Mouse (Mus musculus) heart, postnatal 25 days (tissue): ENCODE data around the gene Tram2. TPM values are rescaled to one million over a fixed set of nuclear protein-coding genes. Genes with fewer than 3 reads are reported as not detected.

ENCODE experiments used
- DNase-seq: peaks from one replicate; pipeline ENCODE4 v3.0.0; 2022; ENCODE audit warnings: low spot score
- intact Hi-C: fragments of 180-260 bp; cut with DNase I; formaldehyde crosslinking; loops from one replicate; pipeline ENCODE4 v1.15.1; 2025
- total RNA-seq, 2 experiments: library from RNA; stranded (reverse); gene quantifications; 2 replicates each; pipeline ENCODE4 v1.2.3; 2021

The Tram2 gene
- 1 to 10 TPM; 6.9 to 7.4 TPM for total RNA-seq

DNA sequence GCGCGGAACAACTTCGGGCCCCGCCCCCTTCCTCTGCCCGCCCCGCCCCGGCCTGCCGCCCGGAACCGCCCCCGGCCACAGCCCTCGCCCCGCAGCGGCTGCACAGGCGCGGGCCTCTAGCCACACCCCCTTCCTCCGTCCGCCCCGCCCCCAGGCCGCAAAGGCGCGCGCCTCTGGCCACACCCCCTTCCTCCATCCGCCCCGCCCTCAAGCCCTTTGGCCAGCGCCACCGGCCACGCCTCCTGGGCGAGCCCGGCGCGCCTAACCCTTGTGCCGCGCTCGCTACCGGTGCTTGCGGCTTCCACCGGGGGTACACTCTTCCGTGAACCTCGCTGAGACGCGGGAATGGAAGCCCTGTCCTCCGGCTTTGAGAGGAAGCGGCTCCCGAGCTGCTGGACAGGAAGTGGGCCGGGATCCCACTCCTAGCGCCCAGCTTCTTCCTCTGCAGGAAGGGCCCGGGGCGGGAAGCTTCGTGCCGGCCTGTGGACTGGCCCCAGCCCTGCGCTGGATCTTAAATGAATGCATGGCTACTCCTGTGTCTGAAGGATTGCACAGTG is at the start of gene Tram2:
Gene Tram2, minus strand, starts transcription at position 13 of the 557 bp plus-strand sequence.
- intact Hi-C loops = loop anchor here (5.0 kb wide), 3 partner anchors 82 to 257 kb away; partner anchors contain the start of genes Efhc1 and Mcm3

GRCm38 (mm10) chr1:21124713-21125336 is 45.8 kb upstream of the Tram2 start:
- DNase-seq = no peak
- intact Hi-C loops = no loop called here

More for the DNA sequence above, at the start of gene Tram2:
- peak; percentile 80 for DNase-seq

DNA sequence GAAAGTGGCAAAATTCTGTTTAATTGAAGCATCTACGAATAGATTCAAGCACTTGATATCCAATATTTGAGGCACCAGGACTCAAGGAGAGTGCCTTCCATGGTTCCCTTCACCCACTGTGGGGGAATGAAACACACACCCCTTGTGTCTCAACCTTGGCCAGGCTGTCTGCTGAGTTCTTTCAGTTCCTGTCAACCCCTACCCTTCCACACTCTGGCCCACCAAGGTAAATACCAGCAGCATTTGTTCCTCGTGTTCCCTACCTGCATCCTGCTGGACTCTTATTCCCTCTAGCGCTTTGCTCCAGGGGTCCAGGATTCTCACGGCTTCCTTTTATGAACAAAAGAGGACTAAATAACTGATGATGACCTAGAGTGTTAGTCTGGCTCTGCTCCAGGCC is 24.8 kb upstream of the Tram2 start:
- intact Hi-C loops = loop anchor here (2.0 to 5.0 kb wide), 2 partner anchors 59 to 105 kb away; no protein-coding TSS in a partner anchor
- DNase-seq = no peak

DNA sequence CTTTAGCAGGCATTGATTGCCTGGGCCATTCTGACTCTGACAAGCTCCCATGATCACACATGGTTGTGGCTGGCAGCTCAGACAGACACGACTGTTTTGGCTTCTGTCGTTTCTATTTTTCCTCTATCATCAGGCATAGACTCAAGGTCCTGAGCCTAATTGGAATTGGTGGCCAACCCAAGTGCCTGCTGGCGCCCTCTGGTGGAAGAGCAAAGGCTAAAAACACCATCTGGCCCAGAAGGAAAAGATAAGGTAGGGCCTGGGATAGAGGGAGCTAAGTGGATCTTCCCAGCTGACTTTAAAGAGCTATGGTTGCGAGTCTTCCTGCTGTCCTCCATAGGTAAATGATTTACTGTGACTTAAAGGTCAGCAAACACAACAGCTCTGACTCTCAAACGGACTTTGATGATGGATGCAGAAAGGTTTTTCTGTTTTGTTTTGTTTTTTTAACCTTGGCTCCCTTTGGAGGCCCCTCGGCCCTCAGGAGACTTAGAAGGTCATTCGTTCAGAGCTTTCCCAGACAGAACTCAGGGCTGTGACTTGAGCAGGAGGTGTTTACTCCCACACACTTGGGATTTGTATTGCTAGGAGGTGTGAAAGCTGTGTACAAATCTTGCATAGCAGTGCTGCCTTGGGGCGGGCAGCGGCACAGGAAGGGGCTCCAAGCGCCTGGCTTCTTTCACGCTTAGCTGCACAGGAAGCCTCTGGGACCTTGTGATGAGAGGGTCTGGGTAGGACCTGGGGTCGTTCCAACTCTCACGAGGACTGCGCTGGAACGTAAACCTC is 22.4 kb upstream of the Tram2 start:
- DNase-seq = peak; percentile 31
- intact Hi-C loops = loop anchor here (1.0 to 5.0 kb wide), 4 partner anchors 21 to 162 kb away; no protein-coding TSS in a partner anchor

GRCm38 (mm10) chr1:21100726-21101125 is 21.7 kb upstream of the Tram2 start:
- intact Hi-C loops = loop anchor here (1.0 to 5.0 kb wide), 3 partner anchors 20 to 161 kb away; no protein-coding TSS in a partner anchor
- no peak for DNase-seq

GRCm38 (mm10) chr1:21097001-21097989 is 18.3 kb upstream of the Tram2 start:
- no peak for DNase-seq
- intact Hi-C loops = no loop called here

- intact Hi-C loops = no loop called here
Measured at GRCm38 (mm10) chr1:21094644-21095215, 15.7 kb upstream of the Tram2 start.

GRCm38 (mm10) chr1:21089661-21090117 is 10.7 kb upstream of the Tram2 start:
- intact Hi-C loops = no loop called here
- no peak for DNase-seq

More at GRCm38 (mm10) chr1:21094644-21095215, 15.7 kb upstream of the Tram2 start:
- DNase-seq = no peak

GRCm38 (mm10) chr1:21086291-21086690 is 7.3 kb upstream of the Tram2 start:
- intact Hi-C loops = no loop called here
- DNase-seq = no peak

- intact Hi-C loops = loop anchor here (5.0 kb wide), 1 partner anchor 147 kb away; no protein-coding TSS in a partner anchor
- DNase-seq = no peak
Measured at GRCm38 (mm10) chr1:21084661-21085060, 5.6 kb upstream of the Tram2 start.

GRCm38 (mm10) chr1:21080362-21080761 is 1.3 kb upstream of the Tram2 start:
- no peak for DNase-seq
- intact Hi-C loops = loop anchor here (2.0 to 5.0 kb wide), 2 partner anchors 20 to 143 kb away; no protein-coding TSS in a partner anchor

DNA sequence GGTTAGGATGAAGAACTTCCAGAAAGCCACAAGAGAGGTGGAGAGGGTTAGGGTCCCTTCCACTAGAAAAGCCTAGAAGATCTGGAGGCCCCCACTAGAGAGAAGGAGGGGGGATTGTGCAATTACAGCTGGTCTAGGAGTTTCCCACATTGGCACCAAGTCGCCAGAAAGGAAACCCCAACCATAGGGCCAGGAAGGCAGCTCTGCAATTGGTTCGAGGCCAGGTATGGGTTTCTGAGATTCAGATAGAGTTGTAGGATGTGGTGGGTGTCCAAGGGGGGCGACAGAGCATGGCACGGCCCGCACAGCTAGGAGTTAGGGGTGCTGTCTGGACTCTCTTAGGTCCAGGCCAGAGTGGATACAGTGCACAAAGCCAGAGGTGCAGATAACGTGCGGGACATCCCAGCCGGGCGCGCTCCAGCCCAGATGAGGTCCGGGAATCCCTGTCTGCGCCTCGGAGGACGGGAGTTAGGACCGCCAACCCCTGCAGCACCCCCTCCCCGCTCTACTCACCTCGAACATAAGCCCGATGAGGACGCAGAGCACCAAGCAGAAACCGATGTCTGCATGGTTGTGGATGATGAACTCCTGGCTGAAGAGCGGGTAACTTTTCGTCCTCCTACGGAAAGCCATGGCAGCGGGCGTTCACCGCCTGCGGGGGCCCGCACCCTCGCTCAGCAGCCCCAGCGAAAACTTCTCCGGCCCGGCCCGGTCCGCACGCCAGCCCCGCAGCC is 381 bp downstream of the Tram2 start:
- intact Hi-C loops = loop anchor here (5.0 kb wide), 3 partner anchors 81 to 256 kb away; partner anchors contain the start of genes Efhc1 and Mcm3
- DNase-seq = peak; percentile 22

DNA sequence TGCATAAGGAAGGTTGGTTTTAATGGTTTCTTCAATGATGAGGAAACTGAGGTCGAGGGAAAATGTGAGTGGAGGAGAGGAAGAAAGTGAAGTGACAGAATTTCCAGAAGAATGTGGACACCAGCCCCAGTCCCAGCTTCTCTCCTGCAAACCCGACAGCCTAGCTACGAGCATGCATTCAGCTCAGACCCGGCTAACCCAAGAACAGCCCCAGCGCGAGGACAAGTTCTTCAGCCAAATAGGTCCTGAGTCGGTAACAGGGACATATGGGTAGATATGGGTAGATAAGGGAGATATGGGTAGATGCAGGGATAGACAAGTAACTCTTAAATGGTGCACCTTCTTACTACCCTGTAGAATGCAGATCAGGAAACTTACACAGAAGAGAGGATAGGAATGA is 1.4 kb downstream of the Tram2 start:
- DNase-seq = no peak
- intact Hi-C loops = loop anchor here (5.0 kb wide), 3 partner anchors 80 to 255 kb away; partner anchors contain the start of genes Efhc1 and Mcm3

- intact Hi-C loops = loop anchor here (5.0 kb wide), 3 partner anchors 80 to 255 kb away; partner anchors contain the start of genes Efhc1 and Mcm3
- no peak for DNase-seq
Measured at GRCm38 (mm10) chr1:21077191-21077590, 1.8 kb downstream of the Tram2 start.

DNA sequence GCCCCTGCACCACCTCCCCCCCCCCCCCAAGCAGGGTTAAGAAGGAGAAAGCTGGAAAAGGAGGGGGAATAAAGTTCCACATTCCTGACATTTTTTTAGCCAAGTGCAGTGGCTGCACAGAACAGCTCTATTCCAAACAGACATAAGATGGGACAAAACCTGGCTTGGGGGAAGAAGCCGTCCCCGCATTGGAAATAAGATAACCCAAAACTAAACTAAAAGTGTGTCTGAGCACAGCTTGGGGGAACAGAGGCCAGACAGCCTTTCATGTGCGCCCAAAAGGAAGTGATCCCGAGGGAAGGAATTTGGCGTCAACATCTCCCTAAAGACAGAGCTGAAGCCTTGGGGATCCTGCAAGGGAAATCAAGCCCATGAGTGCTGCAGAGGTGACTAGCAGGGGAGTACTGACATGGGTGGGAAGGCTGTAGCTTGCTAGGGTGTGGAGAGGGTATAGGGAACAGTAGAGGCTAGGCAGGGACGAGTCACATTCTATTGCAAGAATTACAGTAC is 3.0 kb downstream of the Tram2 start:
- intact Hi-C loops = loop anchor here (5.0 kb wide), 3 partner anchors 79 to 254 kb away; partner anchors contain the start of genes Efhc1 and Mcm3
- no peak for DNase-seq

DNA sequence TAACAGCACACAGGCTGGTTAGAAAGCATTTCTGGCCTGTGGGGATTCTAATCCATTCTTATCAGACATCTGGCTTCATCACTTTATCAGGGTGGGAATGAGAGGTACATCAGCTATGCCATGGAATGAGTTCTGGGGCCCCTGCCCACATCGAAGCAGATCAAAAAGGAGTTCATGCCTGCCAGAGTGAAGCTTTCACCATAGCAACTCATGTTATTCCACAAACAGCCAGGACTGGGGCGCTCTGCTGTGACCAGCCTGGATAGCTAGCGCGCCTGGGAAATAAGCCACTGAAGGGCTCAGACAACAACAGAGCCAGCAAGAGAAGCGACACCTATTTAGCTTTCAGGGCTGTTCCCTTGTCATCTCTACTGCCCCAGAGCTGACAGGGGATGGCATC is 4.8 kb downstream of the Tram2 start:
- intact Hi-C loops = no loop called here
- DNase-seq = no peak

DNA sequence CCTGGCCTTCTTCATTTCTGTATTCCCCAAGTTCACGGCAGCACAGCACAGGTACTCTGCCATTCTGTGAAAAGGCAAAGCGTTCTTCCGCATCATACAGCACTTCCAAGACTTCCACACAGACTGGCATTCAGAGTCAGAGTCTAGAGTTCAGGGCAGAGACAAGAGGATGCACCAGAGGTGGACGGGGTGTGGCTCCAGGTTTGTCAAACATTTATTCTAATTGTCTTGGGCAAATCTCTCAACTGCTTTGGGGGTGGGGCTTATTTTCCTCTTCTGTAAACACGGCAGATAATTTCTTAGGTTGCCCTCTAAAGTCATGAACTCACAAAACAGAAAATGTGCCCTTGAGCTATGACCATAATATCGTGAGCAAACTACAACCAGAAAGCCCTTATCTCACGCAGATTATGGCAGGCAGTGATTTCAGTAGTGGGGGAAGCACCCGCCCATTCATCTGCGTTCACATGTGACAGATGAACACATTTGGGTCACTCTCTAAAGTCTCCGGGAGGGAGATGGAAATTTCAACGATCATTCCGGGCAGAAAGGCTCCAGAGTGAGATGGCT is 6.1 kb downstream of the Tram2 start:
- intact Hi-C loops = no loop called here
- no peak for DNase-seq
